Mouse (Mus musculus) 3134 (cell line): Measurements from ENCODE around the gene Gm35315.
"Not testable (repeated sequence)": the region's sequence is repeated elsewhere in the genome, so short reads cannot be mapped to it uniquely, and the experiment has no call there.

Experiments
- DNase-seq: peaks from one replicate; pipeline ENCODE4 v3.0.0-alpha.2; 2011; ENCODE audit warnings: low spot score; ENCODE audit not compliant: insufficient read length; ENCODE audit errors: extremely low read depth

Gene Gm35315

GRCm38 (mm10) chr5:110094030-110094846 is at the start of gene Gm35315:
Gene Gm35315 (minus strand): TSS chr5:110094420.
- DNase-seq = peak; percentile 80

GRCm38 (mm10) chr5:110143007-110143406 is 48.8 kb upstream of the Gm35315 start:
- DNase-seq = no peak

GRCm38 (mm10) chr5:110142309-110142708 is 48.1 kb upstream of the Gm35315 start:
- peak; percentile 35 for DNase-seq

GRCm38 (mm10) chr5:110140424-110140823 is 46.2 kb upstream of the Gm35315 start:
- no peak for DNase-seq

GRCm38 (mm10) chr5:110139325-110139724 is 45.1 kb upstream of the Gm35315 start:
- no peak for DNase-seq

GRCm38 (mm10) chr5:110137816-110138215 is 43.6 kb upstream of the Gm35315 start:
- DNase-seq = no peak

- no peak for DNase-seq
These were observed 41.9 kb upstream of the Gm35315 start for GRCm38 (mm10) chr5:110136087-110136464.

- DNase-seq = peak; percentile 98
These were observed 41.3 kb upstream of the Gm35315 start, which contains the start of gene Chfr for GRCm38 (mm10) chr5:110135293-110136086. Gene Chfr (plus strand): TSS chr5:110135842.

- not testable (repeated sequence) for DNase-seq
These were observed 28.2 kb upstream of the Gm35315 start for GRCm38 (mm10) chr5:110122380-110122779.

GRCm38 (mm10) chr5:110109991-110110441 is 15.8 kb upstream of the Gm35315 start, which contains the start of gene Zfp605:
Gene Zfp605 (plus strand): TSS chr5:110110092.
- peak; percentile 44 for DNase-seq

GRCm38 (mm10) chr5:110108305-110108628 is 14.0 kb upstream of the Gm35315 start:
- no peak for DNase-seq

GRCm38 (mm10) chr5:110107581-110108304 is 13.5 kb upstream of the Gm35315 start, which contains the start of gene Gtpbp6:
Gene Gtpbp6 (minus strand): TSS chr5:110108197.
- DNase-seq = peak; percentile 95

- DNase-seq = no peak
These were observed 12.8 kb upstream of the Gm35315 start for GRCm38 (mm10) chr5:110106901-110107564.

- no peak for DNase-seq
These were observed 12.1 kb upstream of the Gm35315 start for GRCm38 (mm10) chr5:110106140-110106871.

GRCm38 (mm10) chr5:110104616-110105380 is 10.6 kb upstream of the Gm35315 start:
- no peak for DNase-seq

- peak; percentile 13 for DNase-seq
These were observed 9.8 kb upstream of the Gm35315 start for GRCm38 (mm10) chr5:110103901-110104615.

- no peak for DNase-seq
These were observed 8.8 kb upstream of the Gm35315 start for GRCm38 (mm10) chr5:110102853-110103625.
